Mouse (Mus musculus): ENCODE measurements around the gene Exoc7. TPM values are rescaled to one million over a fixed set of nuclear protein-coding genes. Genes with fewer than 3 reads are reported as not detected.

Exoc7 gene
- polyA plus RNA-seq, 1 experiment from 2014 or later, result 118 TPM

Other genes starting within 250 kb of the Exoc7 start
- gene Unc13d, start 229.3 kb downstream of the Exoc7 start, polyA plus RNA-seq (2014; fragmentation: Nextera tagmentation; extraction: Ambion mirVana), result 0.75 and 0.83 TPM in 2 replicates
- gene Wbp2, start 220.2 kb downstream of the Exoc7 start, polyA plus RNA-seq (2014; fragmentation: Nextera tagmentation; extraction: Ambion mirVana), result 164 and 183 TPM in 2 replicates
- 9.4 and 10.6 TPM in 2 replicates for gene Trim47, start 180.0 kb downstream of the Exoc7 start, polyA plus RNA-seq (2014; fragmentation: Nextera tagmentation; extraction: Ambion mirVana)
- gene Trim65, start 176.1 kb downstream of the Exoc7 start, polyA plus RNA-seq (2014; fragmentation: Nextera tagmentation; extraction: Ambion mirVana), result 2.7 and 2.9 TPM in 2 replicates
- gene Mrpl38, start 168.4 kb downstream of the Exoc7 start, polyA plus RNA-seq (2014; fragmentation: Nextera tagmentation; extraction: Ambion mirVana), result 79.4 and 83.1 TPM in 2 replicates
- 43.0 and 45.4 TPM in 2 replicates for gene Fbf1, start 139.1 kb downstream of the Exoc7 start, polyA plus RNA-seq (2014; fragmentation: Nextera tagmentation; extraction: Ambion mirVana)
- 80.7 and 88.0 TPM in 2 replicates for gene Ten1, start 108.4 kb downstream of the Exoc7 start, polyA plus RNA-seq (2014; fragmentation: Nextera tagmentation; extraction: Ambion mirVana)
- 67.5 and 75.7 TPM in 2 replicates for gene Acox1, start 108.2 kb downstream of the Exoc7 start, polyA plus RNA-seq (2014; fragmentation: Nextera tagmentation; extraction: Ambion mirVana)
- 0.62 and 0.64 TPM in 2 replicates for gene Evpl, start 69.2 kb downstream of the Exoc7 start, polyA plus RNA-seq (2014; fragmentation: Nextera tagmentation; extraction: Ambion mirVana)
- 52.0 and 54.0 TPM in 2 replicates for gene Srp68, start 33.0 kb downstream of the Exoc7 start, polyA plus RNA-seq (2014; fragmentation: Nextera tagmentation; extraction: Ambion mirVana)
- 0.55 and 0.57 TPM in 2 replicates for gene Galr2, start 26.3 kb downstream of the Exoc7 start, polyA plus RNA-seq (2014; fragmentation: Nextera tagmentation; extraction: Ambion mirVana)
- gene Foxj1, start 28.2 kb upstream of the Exoc7 start, polyA plus RNA-seq (2014; fragmentation: Nextera tagmentation; extraction: Ambion mirVana), result 13.1 and 16.2 TPM in 2 replicates
- gene Rnf157, start 105.8 kb upstream of the Exoc7 start, polyA plus RNA-seq (2014; fragmentation: Nextera tagmentation; extraction: Ambion mirVana), result 68.5 and 75.5 TPM in 2 replicates
- gene Ubald2, start 126.9 kb upstream of the Exoc7 start, polyA plus RNA-seq (2014; fragmentation: Nextera tagmentation; extraction: Ambion mirVana), result 61.4 and 67.6 TPM in 2 replicates
- 0.09 TPM in 1 of 2 replicates, not detected in the other for gene Qrich2, start 159.0 kb upstream of the Exoc7 start, polyA plus RNA-seq (2014; fragmentation: Nextera tagmentation; extraction: Ambion mirVana)
- gene Prpsap1, start 187.0 kb upstream of the Exoc7 start, polyA plus RNA-seq (2014; fragmentation: Nextera tagmentation; extraction: Ambion mirVana), result 162 and 173 TPM in 2 replicates
- gene Sphk1, start 223.7 kb upstream of the Exoc7 start, polyA plus RNA-seq (2014; fragmentation: Nextera tagmentation; extraction: Ambion mirVana), result 4.0 and 4.1 TPM in 2 replicates